Mouse (Mus musculus): ENCODE measurements around the gene Cyth3. TPM values are rescaled to one million over a fixed set of nuclear protein-coding genes. Genes with fewer than 3 reads are reported as not detected.

Gene Cyth3
- total and polyA plus RNA-seq, 3 experiments: 76.3 to 242 (median 191) TPM

DNA sequence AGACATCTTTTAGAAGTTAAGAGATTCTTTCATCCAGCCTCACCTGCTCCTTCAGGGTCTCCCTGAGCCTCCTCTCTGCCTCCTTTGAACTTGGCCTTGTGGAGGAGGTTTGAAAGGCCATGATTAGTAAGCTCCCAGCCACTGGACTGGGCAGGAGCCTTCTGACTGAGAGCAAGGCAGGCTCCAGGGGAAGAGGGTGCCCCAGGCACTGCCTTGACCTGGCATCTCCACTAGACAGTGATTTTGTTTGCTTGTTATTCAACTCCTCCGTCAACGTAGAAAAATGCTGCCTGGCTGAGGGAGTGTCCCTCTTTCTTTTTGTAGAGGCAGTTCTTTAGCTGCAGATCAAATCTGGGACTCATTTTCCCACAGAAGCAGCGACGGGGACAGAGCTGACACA lies 9.0 kb upstream of the Cyth3 start:
- H3K9me3 ChIP-seq (replicated peaks): no peaks in the 10 kb centered on the region
- no peak overlapping the region for H3K4me3 ChIP-seq (ENCODE audit: low read depth, low read length)
- ATAC-seq (ENCODE audit: extremely low read depth, insufficient number of reproducible peaks, low FRiP score, poor library complexity, severe bottlenecking): no peak
- DNase-seq (ENCODE audit: low spot score): no peak
- no peak for TF ChIP-seq GATA1 (IDR thresholded peaks at IDR 0.05; ENCODE audit: borderline replicate concordance, low read length)
- no peak for TF ChIP-seq POLR2AphosphoS5 (IDR thresholded peaks at IDR 0.05; ENCODE audit: insufficient replicate concordance, low read depth, low read length)
- TF ChIP-seq TAL1 (conservative IDR thresholded peaks at IDR 0.05; ENCODE audit: low read depth, low read length): no peak
- TF ChIP-seq GATA2 (IDR thresholded peaks at IDR 0.05; ENCODE audit: borderline replicate concordance, low read depth, low read length): no peak
- TF ChIP-seq CTCF (IDR thresholded peaks at IDR 0.05; ENCODE audit: low read depth, low read length): no peak
- H3K27me3 ChIP-seq (ENCODE audit: insufficient read depth, low read length): peaks cover 5% of the 10 kb centered on the region
- peaks cover 29% of the 10 kb centered on the region for H3K4me1 ChIP-seq (ENCODE audit: insufficient read depth, low read depth, low read length)
- no peaks in the 10 kb centered on the region for H3K36me3 ChIP-seq (replicated peaks)

DNA sequence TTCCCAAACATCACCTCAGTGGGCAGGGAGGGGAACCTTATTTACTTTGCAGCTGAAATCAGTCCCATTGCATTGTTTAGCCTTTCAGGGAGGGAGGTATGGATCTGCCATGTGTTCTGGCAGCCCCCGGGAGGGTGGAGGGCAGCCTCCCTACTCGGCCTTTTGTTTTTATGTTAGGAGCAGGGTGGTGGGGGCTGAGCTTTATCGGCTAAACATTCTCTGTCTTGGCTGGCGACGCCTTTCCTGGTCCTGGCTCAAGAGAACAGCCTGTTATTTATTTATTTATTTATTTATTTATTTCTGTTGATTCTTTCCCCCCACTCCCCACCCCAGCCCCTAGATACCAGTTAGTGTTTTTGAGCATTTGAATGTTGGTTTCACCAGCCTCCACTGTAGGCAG lies 7.7 kb upstream of the Cyth3 start:
- no peaks in the 10 kb centered on the region for H3K36me3 ChIP-seq (replicated peaks)
- H3K4me3 ChIP-seq (ENCODE audit: low read depth, low read length): no peak overlapping the region
- H3K27me3 ChIP-seq (ENCODE audit: insufficient read depth, low read length): peaks cover 2% of the 10 kb centered on the region
- peaks cover 40% of the 10 kb centered on the region for H3K4me1 ChIP-seq (ENCODE audit: insufficient read depth, low read depth, low read length)
- H3K9me3 ChIP-seq (replicated peaks): no peaks in the 10 kb centered on the region
- TF ChIP-seq CTCF (IDR thresholded peaks at IDR 0.05; ENCODE audit: low read depth, low read length): no peak
- TF ChIP-seq POLR2AphosphoS5 (IDR thresholded peaks at IDR 0.05; ENCODE audit: insufficient replicate concordance, low read depth, low read length): no peak
- no peak for TF ChIP-seq TAL1 (conservative IDR thresholded peaks at IDR 0.05; ENCODE audit: low read depth, low read length)
- TF ChIP-seq GATA1 (IDR thresholded peaks at IDR 0.05; ENCODE audit: borderline replicate concordance, low read length): no peak
- TF ChIP-seq GATA2 (IDR thresholded peaks at IDR 0.05; ENCODE audit: borderline replicate concordance, low read depth, low read length): no peak
- ATAC-seq (ENCODE audit: extremely low read depth, insufficient number of reproducible peaks, low FRiP score, poor library complexity, severe bottlenecking) (no peak), DNase-seq (ENCODE audit: low spot score) (no peak)

DNA sequence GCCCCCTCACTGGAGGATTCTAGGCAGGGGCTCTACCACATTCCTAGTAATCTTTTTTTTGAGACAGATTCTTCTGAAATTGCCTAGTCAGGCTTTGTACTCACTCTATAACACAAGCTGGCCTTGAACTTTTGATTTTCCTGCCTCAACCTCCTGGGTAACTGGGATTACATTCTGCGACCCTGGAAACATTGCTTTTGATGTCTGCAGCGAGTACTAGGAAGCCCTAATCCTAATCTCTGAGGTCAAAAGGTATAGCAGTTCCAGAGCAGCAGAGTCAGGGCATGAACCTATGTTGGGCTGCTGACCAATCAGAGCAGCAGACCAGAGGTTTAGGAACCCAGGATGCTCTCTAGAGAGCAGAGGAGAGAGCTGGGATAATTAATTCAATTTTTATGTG lies 6.9 kb upstream of the Cyth3 start:
- no peaks in the 10 kb centered on the region for H3K36me3 ChIP-seq (replicated peaks)
- no peak for TF ChIP-seq POLR2AphosphoS5 (IDR thresholded peaks at IDR 0.05; ENCODE audit: insufficient replicate concordance, low read depth, low read length)
- H3K4me1 ChIP-seq (ENCODE audit: insufficient read depth, low read depth, low read length): peaks cover 43% of the 10 kb centered on the region
- DNase-seq (ENCODE audit: low spot score) (no peak), ATAC-seq (ENCODE audit: extremely low read depth, insufficient number of reproducible peaks, low FRiP score, poor library complexity, severe bottlenecking) (no peak)
- no peaks in the 10 kb centered on the region; the same call in 1 of the 2 replicates for H3K27me3 ChIP-seq (ENCODE audit: insufficient read depth, low read length)
- no peak overlapping the region for H3K4me3 ChIP-seq (ENCODE audit: low read depth, low read length)
- H3K9me3 ChIP-seq (replicated peaks): no peaks in the 10 kb centered on the region

DNA sequence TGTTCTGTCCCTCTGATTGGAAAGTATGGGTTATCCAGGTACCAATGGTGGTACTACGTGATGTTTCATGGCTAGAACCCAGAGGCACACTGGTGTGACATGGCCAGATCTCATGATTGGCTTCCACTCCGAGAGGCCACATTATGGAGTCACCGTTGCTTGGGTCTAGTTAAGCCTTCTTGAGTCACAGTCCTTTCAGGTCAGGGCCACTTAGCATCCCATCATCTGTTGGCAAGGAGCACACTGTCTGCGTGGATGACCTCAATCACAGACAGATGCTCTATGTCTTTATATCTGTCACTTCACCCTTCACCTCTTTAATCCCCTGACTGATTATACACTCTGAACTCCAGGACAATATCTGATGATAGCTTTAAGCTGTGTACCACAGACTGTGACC lies 6.1 kb upstream of the Cyth3 start:
- no peak for ATAC-seq (ENCODE audit: extremely low read depth, insufficient number of reproducible peaks, low FRiP score, poor library complexity, severe bottlenecking)
- no peaks in the 10 kb centered on the region for H3K9me3 ChIP-seq (replicated peaks)
- no peak for TF ChIP-seq POLR2AphosphoS5 (IDR thresholded peaks at IDR 0.05; ENCODE audit: insufficient replicate concordance, low read depth, low read length)
- no peak for TF ChIP-seq CTCF (IDR thresholded peaks at IDR 0.05; ENCODE audit: low read depth, low read length)
- TF ChIP-seq TAL1 (conservative IDR thresholded peaks at IDR 0.05; ENCODE audit: low read depth, low read length): no peak
- no peak for TF ChIP-seq GATA1 (IDR thresholded peaks at IDR 0.05; ENCODE audit: borderline replicate concordance, low read length)
- TF ChIP-seq GATA2 (IDR thresholded peaks at IDR 0.05; ENCODE audit: borderline replicate concordance, low read depth, low read length): no peak
- H3K36me3 ChIP-seq (replicated peaks): no peaks in the 10 kb centered on the region
- H3K4me3 ChIP-seq (ENCODE audit: low read depth, low read length): no peak overlapping the region
- peaks cover 51% of the 10 kb centered on the region for H3K4me1 ChIP-seq (ENCODE audit: insufficient read depth, low read depth, low read length)
- no peak for DNase-seq (ENCODE audit: low spot score)
- H3K27me3 ChIP-seq (ENCODE audit: insufficient read depth, low read length): no peaks in the 10 kb centered on the region; the same call in 1 of the 2 replicates

DNA sequence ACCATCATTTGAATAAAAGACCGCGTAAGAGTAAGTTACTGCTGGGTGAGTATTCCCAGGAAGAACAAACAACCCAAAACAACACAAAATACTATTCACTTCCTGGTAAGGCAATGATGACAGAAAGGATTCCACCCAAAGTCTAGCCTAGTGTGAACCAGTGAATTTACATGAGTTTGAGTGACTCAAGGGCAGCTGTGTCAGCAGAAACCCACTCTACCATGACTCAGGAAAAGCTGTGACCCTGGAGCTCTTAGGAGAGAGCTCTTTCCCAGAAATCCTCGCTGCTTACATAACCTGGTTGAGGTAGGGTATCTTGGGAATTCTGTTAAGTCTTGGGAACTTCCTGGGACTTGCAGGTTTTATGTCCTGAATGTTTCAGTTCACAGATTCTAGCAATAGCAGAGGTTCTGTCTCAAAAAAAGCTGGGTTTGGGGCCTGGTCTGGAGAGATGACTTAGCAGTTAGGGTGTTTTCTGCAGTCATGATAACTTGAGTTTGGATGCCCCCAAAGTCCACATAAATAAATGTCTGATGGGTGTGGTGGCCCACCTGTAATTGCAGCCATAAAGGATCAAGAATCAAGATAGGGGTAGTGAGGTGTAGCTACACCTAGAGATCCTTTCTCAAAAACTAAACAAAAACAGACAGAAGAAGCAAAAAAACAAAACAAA lies 5.5 kb upstream of the Cyth3 start:
- no peak for ATAC-seq (ENCODE audit: extremely low read depth, insufficient number of reproducible peaks, low FRiP score, poor library complexity, severe bottlenecking)
- no peak overlapping the region for H3K4me3 ChIP-seq (ENCODE audit: low read depth, low read length)
- TF ChIP-seq GATA1 (IDR thresholded peaks at IDR 0.05; ENCODE audit: borderline replicate concordance, low read length) (no peak), GATA2 (IDR thresholded peaks at IDR 0.05; ENCODE audit: borderline replicate concordance, low read depth, low read length) (no peak), POLR2AphosphoS5 (IDR thresholded peaks at IDR 0.05; ENCODE audit: insufficient replicate concordance, low read depth, low read length) (no peak), CTCF (IDR thresholded peaks at IDR 0.05; ENCODE audit: low read depth, low read length) (no peak), TAL1 (conservative IDR thresholded peaks at IDR 0.05; ENCODE audit: low read depth, low read length) (no peak)
- no peaks in the 10 kb centered on the region for H3K9me3 ChIP-seq (replicated peaks)
- no peaks in the 10 kb centered on the region; the same call in 1 of the 2 replicates for H3K27me3 ChIP-seq (ENCODE audit: insufficient read depth, low read length)
- DNase-seq (ENCODE audit: low spot score): no peak
- no peaks in the 10 kb centered on the region for H3K36me3 ChIP-seq (replicated peaks)
- H3K4me1 ChIP-seq (ENCODE audit: insufficient read depth, low read depth, low read length): peaks cover 58% of the 10 kb centered on the region

DNA sequence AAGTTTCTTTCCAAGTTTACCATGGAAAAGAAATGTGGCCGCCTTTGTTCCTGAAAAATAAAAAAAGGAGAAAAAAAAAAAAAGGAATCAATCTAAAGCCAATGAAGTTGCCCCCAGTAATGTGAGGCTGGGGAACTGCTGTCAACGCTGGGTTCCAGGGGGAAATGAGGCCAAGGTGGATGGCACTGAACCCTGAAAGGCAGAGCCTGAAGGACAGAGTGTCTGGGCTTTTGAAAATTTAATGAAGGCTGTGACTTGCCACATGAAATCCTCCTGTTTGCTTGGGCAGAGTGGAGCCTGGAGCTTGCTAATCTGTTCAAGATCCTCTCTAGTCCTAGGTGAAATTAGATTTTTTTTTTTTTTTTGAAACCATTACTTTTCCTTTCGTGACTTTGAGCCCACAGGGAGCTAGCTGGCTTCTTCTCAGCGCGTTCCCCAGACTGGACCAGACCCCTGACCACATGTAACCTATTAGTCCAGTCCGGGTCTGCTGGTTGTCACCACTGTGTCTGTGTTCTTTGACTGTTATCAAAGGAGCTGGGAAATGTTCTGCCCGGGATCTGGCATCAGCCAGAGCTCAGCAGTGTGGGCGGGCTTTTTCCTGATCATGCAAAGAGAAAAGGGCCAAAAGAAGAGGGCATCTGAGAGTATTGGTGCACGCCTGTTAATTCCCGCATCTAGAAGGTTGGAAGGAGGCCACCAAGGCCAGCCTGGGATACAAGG lies 4.6 kb upstream of the Cyth3 start:
- Histone ChIP-seq H3K9me3 (replicated peaks) (no peaks in the 10 kb centered on the region), H3K4me3 (ENCODE audit: low read depth, low read length) (no peak overlapping the region), H3K4me1 (ENCODE audit: insufficient read depth, low read depth, low read length) (peaks cover 62% of the 10 kb centered on the region), H3K36me3 (replicated peaks) (no peaks in the 10 kb centered on the region), H3K27me3 (ENCODE audit: insufficient read depth, low read length) (no peaks in the 10 kb centered on the region; the same call in 1 of the 2 replicates)
- DNase-seq (ENCODE audit: low spot score): no peak
- TF ChIP-seq POLR2AphosphoS5 (IDR thresholded peaks at IDR 0.05; ENCODE audit: insufficient replicate concordance, low read depth, low read length): no peak
- no peak for TF ChIP-seq TAL1 (conservative IDR thresholded peaks at IDR 0.05; ENCODE audit: low read depth, low read length)
- no peak for TF ChIP-seq CTCF (IDR thresholded peaks at IDR 0.05; ENCODE audit: low read depth, low read length)
- no peak for TF ChIP-seq GATA2 (IDR thresholded peaks at IDR 0.05; ENCODE audit: borderline replicate concordance, low read depth, low read length)
- no peak for TF ChIP-seq GATA1 (IDR thresholded peaks at IDR 0.05; ENCODE audit: borderline replicate concordance, low read length)
- no peak for ATAC-seq (ENCODE audit: extremely low read depth, insufficient number of reproducible peaks, low FRiP score, poor library complexity, severe bottlenecking)
